Mouse (Mus musculus) c-Kit-positive CD71-positive TER-119-negative erythroid progenitor cells, embryonic 14.5 days (primary cell): ENCODE results near the gene Stox1.

Source experiments
- DNase-seq: peaks from one replicate; pipeline ENCODE4 v3.0.0-alpha.2; 2013; ENCODE audit warnings: low read depth

Gene Stox1

DNA sequence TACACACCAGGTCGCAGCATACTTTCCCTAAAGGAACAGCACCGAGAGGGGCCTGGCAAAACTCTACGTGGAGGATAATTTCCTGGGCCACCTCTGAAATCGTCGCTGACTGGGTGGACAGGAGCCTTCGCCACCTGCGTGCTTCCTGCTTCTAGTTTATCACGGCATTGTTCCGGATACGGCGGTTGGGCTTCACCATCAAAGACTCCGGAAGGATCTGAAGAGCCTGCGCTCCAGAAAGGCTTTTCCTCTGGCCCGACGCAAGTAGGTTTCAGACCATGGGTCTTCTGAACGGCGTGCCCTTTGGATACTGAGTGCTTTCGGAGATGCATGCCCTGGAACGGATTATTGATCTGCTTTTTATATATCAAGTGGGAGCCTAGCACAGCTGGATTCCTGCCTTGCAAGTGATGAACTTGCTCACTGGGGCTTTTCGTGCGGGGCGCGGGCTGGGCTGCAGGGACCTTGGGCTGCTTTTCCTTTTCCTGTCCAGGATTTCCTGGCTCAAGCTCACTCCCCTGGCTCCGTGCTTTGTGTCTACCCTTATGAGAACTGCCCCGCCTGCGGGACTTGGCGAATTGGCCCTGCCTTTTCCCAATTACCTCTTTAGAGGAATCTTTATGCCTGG is 60.9 kb downstream of the Stox1 start:
- DNase-seq: no peak

DNA sequence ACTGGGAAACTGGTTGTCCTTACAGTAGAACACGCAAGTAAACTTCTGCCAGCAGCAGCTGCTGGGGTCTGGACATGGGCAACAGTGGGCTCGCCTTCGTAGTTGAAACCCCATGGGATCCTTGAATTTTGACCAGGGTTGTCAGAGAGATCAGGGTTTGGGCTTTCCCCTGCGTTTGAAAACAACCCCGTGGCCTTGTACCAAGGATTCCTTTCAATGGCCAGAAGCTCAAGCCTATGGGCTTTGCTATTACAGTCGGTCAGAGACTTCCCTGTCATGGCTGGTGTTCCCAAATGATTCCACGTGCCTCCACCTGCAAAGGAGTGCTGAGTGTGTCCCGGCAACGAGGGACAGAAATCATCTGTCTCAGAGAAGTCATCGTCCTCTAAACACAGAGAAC is 61.8 kb downstream of the Stox1 start:
- no peak for DNase-seq

DNA sequence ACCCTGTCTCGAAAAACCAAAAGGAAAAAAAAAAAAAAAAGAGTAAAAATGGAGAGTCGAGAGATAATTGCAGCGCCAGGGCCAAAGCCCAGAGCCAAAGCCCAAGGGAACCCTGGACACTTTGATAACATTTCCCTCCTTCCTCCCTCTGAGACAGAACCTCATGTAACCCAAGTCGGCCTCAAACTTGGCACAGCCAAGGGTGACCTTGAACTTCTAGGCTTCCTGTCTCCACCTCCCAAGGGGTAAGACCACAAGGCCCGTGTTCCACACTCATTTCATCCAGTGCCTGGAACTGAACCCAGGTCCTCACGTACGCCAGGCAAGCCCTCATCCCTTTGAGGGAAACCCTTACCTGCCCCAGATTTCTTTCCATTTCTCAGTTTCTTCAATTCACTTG is 69.2 kb downstream of the Stox1 start:
- DNase-seq: no peak

DNA sequence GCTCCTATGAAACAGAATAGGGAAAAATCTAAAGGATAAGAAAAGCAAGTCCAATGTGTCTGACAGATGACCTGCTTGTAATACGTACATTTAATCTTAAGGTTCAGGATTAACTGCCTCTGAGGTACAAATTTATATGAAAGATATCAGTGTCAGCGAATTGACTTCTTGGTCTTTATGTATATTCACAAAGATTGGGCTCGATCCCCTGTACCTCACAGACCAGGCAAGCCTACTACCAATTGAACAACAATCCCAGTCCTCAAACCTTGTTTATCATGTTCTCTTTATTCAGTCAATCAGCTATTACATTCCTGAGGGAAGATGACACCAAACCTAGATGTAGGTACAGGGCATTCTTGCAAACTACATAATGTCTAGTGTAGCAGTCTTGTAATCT is 74.0 kb downstream of the Stox1 start:
- DNase-seq: no peak

DNA sequence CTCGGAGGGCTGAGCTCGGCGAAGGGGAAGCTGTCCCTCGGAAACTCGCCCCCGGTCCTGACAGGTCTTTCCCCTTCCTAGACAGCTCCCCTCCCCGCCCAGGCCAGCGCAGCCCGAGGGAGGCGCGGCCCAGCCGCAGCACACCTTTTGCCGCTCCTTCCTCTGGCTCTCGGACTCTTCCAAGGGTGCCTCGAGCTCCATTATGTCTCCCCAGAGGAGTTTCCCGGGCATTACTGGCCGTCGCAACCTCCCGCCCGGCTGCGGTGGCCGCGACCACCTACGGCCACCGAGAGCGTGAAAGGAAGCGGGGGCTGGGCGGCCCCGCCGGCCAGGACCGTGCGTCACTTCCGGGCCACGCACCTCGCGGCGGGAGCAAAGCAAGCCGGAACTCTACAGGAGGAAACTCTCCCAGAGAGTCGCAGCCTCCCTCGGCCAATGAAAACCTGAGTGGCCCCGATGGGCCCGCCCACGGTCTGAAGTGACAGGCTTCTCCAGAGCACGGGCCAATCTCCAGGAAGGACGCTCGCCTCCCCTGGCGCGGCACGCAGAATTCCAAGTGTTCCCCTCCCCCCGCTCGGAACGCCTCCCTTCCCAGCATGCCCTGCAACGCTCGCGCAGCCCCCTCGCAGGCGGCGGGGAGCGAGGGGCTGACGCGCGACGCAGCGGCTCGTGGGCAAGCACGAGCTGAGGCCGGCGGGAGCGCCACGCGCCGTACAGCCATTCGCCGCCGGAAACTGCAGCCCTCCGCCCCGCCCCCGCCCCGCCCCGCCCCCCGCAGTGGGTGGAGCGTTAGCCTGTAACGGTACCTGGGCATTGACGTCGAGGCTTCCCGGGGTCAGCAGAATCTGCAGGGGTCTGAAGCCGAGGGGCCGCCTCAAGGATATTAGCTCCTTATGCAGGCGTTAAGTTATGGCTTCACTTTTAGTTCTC is 74.8 kb downstream of the Stox1 start, which contains the start of gene Ddx50:
TSS of gene Ddx50 (minus strand) at position 338 of the 930 bp plus-strand sequence.
- peak; percentile 95 for DNase-seq

DNA sequence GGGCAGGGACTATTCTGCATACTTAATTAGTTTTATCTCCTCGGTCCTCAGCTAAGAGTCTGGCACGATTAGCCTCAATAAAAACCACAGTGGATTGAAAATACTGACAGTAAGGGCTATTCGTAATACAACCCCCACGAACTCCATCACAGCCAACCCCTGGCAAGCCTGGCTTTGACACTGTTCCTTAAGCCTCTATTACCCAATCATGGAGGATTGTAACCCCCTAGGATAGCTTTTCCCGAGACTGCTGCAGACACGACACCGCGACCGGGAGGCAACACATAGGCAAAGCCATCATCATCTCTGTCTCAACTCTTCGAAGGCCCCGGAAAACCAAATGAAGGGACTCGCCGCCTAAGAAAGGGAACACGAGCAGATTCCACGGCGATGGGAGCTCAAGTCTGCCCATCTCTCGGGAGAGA is 75.6 kb downstream of the Stox1 start:
- DNase-seq: peak; percentile 50
